ENCODE assay signal across 7 mouse cellular contexts in the genomic region with DNA sequence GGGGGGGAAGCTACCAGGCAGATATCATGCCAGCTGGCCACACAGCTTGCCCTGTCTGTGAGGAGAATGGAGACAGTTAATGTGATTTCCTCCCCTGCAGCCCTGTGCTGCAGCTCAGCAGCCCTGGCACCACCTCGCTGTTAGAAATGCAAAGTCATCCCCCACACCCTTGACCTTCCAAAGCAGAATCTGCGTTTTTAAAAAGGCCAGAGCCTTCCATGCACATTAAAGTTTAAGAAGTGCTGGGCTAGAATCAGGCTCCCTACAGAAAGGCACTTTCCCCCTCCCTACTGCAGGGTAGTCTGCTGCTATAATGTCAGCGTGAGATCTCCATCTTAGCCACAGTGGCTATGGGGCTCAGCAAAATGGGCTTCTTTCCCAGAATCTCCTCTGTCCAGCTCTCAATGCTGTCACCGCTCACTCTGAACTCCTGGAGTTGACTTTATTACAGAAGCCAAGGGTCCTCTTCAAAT. TPM values are rescaled to one million over a fixed set of nuclear protein-coding genes. Genes with fewer than 3 reads are reported as not detected.
DNase-seq lines count a peak whose midpoint lies in the region; ATAC-seq lines count a peak whose summit lies in the region.

No protein-coding gene starts in this region.

- no peak overlapping the region for H3K4me2 ChIP-seq in lung, embryonic 15.5 days
- H3K4me2 ChIP-seq in liver, embryonic 16.5 days (ENCODE audit: low read depth, low read length), result peak overlapping the region; percentile 39; the same call in 1 of the 2 replicates

- peak overlapping the region; percentile 11; the same call in 1 of the 2 replicates for H3K27ac ChIP-seq in lung, embryonic 15.5 days
- peak overlapping the region; percentile 81 for H3K27ac ChIP-seq in liver, embryonic 16.5 days (ENCODE audit: low read length)

- peak; percentile 42; the same call in 1 of the 2 replicates for ATAC-seq in lung, embryonic 15.5 days (ENCODE audit: borderline replicate concordance, extremely low read depth, low FRiP score, low TSS enrichment)
- peak; percentile 98 for ATAC-seq in erythroblast, adult 5-6 weeks (replicated peaks; ENCODE audit: low FRiP score, poor library complexity, severe bottlenecking)
- peak; percentile 85 for ATAC-seq in liver, embryonic 16.5 days (ENCODE audit: low read depth)

- H3K4me1 ChIP-seq in lung, embryonic 15.5 days, result peaks cover 5% of the 10 kb centered on the region; the same call in 1 of the 2 replicates
- peaks cover 10% of the 10 kb centered on the region for H3K4me1 ChIP-seq in liver, embryonic 16.5 days (ENCODE audit: control insufficient read depth, low read depth, low read length)

- no peaks in the 10 kb centered on the region for H3K36me3 ChIP-seq in lung, embryonic 15.5 days
- H3K36me3 ChIP-seq in liver, embryonic 16.5 days (ENCODE audit: control insufficient read depth, insufficient read depth), result no peaks in the 10 kb centered on the region

- H3K9me3 ChIP-seq in lung, embryonic 15.5 days, result no peaks in the 10 kb centered on the region
- H3K9me3 ChIP-seq in liver, embryonic 16.5 days (replicated peaks; ENCODE audit: control insufficient read depth, low read length), result no peaks in the 10 kb centered on the region

- WGBS in lung, embryonic 15.5 days, result 14% methylated on average over 4 of the region's 4 CpGs
- WGBS in liver, embryonic 16.5 days (ENCODE audit: insufficient replicate concordance), result 30% methylated on average over 4 of the region's 4 CpGs

- no peak overlapping the region for H3K9ac ChIP-seq in lung, embryonic 15.5 days
- H3K9ac ChIP-seq in liver, embryonic 16.5 days (ENCODE audit: low read depth, low read length), result peak overlapping the region; percentile 46; the same call in 1 of the 2 replicates

- DNase-seq in lung, postnatal 4 days, result no peak
- DNase-seq in adrenal gland, adult 8-10 months, result peak; percentile 45
- DNase-seq in right cerebral cortex, postnatal 4 days, result no peak
- no peak for DNase-seq in right cerebral cortex, postnatal 25 days

- no peaks in the 10 kb centered on the region for H3K27me3 ChIP-seq in lung, embryonic 15.5 days
- H3K27me3 ChIP-seq in liver, embryonic 16.5 days (ENCODE audit: control insufficient read depth, insufficient read depth, low read depth, low read length), result no peaks in the 10 kb centered on the region

- no peak overlapping the region for H3K4me3 ChIP-seq in lung, embryonic 15.5 days
- H3K4me3 ChIP-seq in liver, embryonic 16.5 days (ENCODE audit: low read depth, low read length), result no peak overlapping the region

RNA-seq across cellular contexts. Expression of gene Tfrc, which starts 10.8 kb away (rescaled TPM):
- polyA plus RNA-seq in lung, embryonic 15.5 days (2015; fragmentation: Nextera tagmentation; extraction: Ambion mirVana), result 50.5 and 53.8 TPM in 2 replicates
- 10 to 100 TPM; 17.5 to 46.5 (median 26.6) TPM for total RNA-seq in adrenal gland, adult 8-10 months (2022)
- total RNA-seq in erythroblast, adult 5-6 weeks (2015; ENCODE audit: low replicate concordance), result 1,871 and 1,887 TPM in 2 replicates
- 2,733 and 3,492 TPM in 2 replicates for total RNA-seq in erythroblast, adult 5-6 weeks (2017; ENCODE audit: low replicate concordance)
- 317 and 331 TPM in 2 replicates for polyA plus RNA-seq in liver, embryonic 16.5 days (2015; fragmentation: Nextera tagmentation; extraction: Ambion mirVana)

RNA-seq across cellular contexts. Expression of gene Tnk2, which starts 45.7 kb away (rescaled TPM):
- polyA plus RNA-seq in lung, embryonic 15.5 days (2015; fragmentation: Nextera tagmentation; extraction: Ambion mirVana), result 17.2 and 17.6 TPM in 2 replicates
- 10 to 100 TPM; 33.0 to 66.6 (median 48.3) TPM for total RNA-seq in adrenal gland, adult 8-10 months (2022)
- 15.8 and 33.2 TPM in 2 replicates for total RNA-seq in erythroblast, adult 5-6 weeks (2015; ENCODE audit: low replicate concordance)
- total RNA-seq in erythroblast, adult 5-6 weeks (2017; ENCODE audit: low replicate concordance), result 19.6 and 29.7 TPM in 2 replicates
- 2.7 and 2.8 TPM in 2 replicates for polyA plus RNA-seq in liver, embryonic 16.5 days (2015; fragmentation: Nextera tagmentation; extraction: Ambion mirVana)

Comparison
In these comparisons a context has a peak if more than half of its experiments do, and no peak if none do; other contexts are left out.
1. ATAC-seq: peak in every context shown above with its lines; median percentile 98 in erythroblast, adult 5-6 weeks; 85 in liver, embryonic 16.5 days; 42 in lung, embryonic 15.5 days.
2. RNA of gene Tfrc, which starts 10.8 kb away (total RNA-seq): 1,871 to 3,492 TPM in erythroblast, adult 5-6 weeks; 17.5 to 46.5 TPM in adrenal gland, adult 8-10 months; every median in the first group is over 10 times any median in the second.